Mouse (Mus musculus): Measurements from ENCODE around the gene Synpo2.

Synpo2 gene

GRCm38 (mm10) chr3:123235921-123236320 is at the start of gene Synpo2:
Synpo2 (minus strand) TSS chr3:123236149.
- DNase-seq, result peak; percentile 35 to 52

- DNase-seq, result no peak
Observed at GRCm38 (mm10) chr3:123285649-123286048, 49.7 kb upstream of the Synpo2 start.

GRCm38 (mm10) chr3:123284284-123284683 is 48.3 kb upstream of the Synpo2 start:
- DNase-seq, result no peak

GRCm38 (mm10) chr3:123282866-123283615 is 47.1 kb upstream of the Synpo2 start:
- no peak for DNase-seq

GRCm38 (mm10) chr3:123267741-123268201 is 31.8 kb upstream of the Synpo2 start:
- DNase-seq, result peak; percentile 33 to 65

GRCm38 (mm10) chr3:123266753-123267651 is 31.1 kb upstream of the Synpo2 start, which contains the start of gene Sec24d:
Sec24d (plus strand) TSS chr3:123267455.
- peak; percentile 77 to 84 for DNase-seq

GRCm38 (mm10) chr3:123264706-123265105 is 28.8 kb upstream of the Synpo2 start:
- DNase-seq, result no peak

- DNase-seq, result no peak
Observed at GRCm38 (mm10) chr3:123258709-123259108, 22.8 kb upstream of the Synpo2 start.

GRCm38 (mm10) chr3:123256181-123257101 is 20.5 kb upstream of the Synpo2 start:
- DNase-seq, result no peak

- DNase-seq, result no peak
Observed at GRCm38 (mm10) chr3:123245646-123246045, 9.7 kb upstream of the Synpo2 start.

- no peak for DNase-seq
Observed at GRCm38 (mm10) chr3:123244376-123244775, 8.4 kb upstream of the Synpo2 start.

- no peak for DNase-seq
Observed at GRCm38 (mm10) chr3:123237446-123237845, 1.5 kb upstream of the Synpo2 start.

GRCm38 (mm10) chr3:123237039-123237438 is 1.1 kb upstream of the Synpo2 start:
- no peak for DNase-seq

- DNase-seq, result no peak
Observed at GRCm38 (mm10) chr3:123235495-123235894, 454 bp downstream of the Synpo2 start.

GRCm38 (mm10) chr3:123234191-123234836 is 1.6 kb downstream of the Synpo2 start:
- DNase-seq, result peak; percentile 31 to 49

GRCm38 (mm10) chr3:123231639-123232038 is 4.3 kb downstream of the Synpo2 start:
- DNase-seq, result no peak

GRCm38 (mm10) chr3:123227276-123227675 is 8.7 kb downstream of the Synpo2 start:
- no peak for DNase-seq

GRCm38 (mm10) chr3:123218646-123219045 is 17.3 kb downstream of the Synpo2 start:
- DNase-seq, result no peak

- DNase-seq, result no peak
Observed at GRCm38 (mm10) chr3:123208891-123209290, 27.1 kb downstream of the Synpo2 start.

GRCm38 (mm10) chr3:123207386-123207785 is 28.6 kb downstream of the Synpo2 start:
- no peak for DNase-seq

- no peak for DNase-seq
Observed at GRCm38 (mm10) chr3:123205485-123205884, 30.5 kb downstream of the Synpo2 start.

GRCm38 (mm10) chr3:123205065-123205464 is 30.9 kb downstream of the Synpo2 start:
- DNase-seq, result no peak

Data from kidney, adult 8-10 months (tissue).